Mouse (Mus musculus) c-Kit-positive CD71-positive TER-119-positive erythroid progenitor cells, embryonic 14.5 days (primary cell): ENCODE data around the gene Stpg3.

Experiments
- DNase-seq: peaks from one replicate; pipeline ENCODE4 v3.0.0-alpha.2; 2013; ENCODE audit warnings: low spot score

Gene Stpg3

GRCm38 (mm10) chr2:25178285-25178972, 36.0 kb downstream of the Stpg3 start:
- DNase-seq, result no peak

GRCm38 (mm10) chr2:25177685-25178084, 36.8 kb downstream of the Stpg3 start:
- DNase-seq, result no peak

DNA sequence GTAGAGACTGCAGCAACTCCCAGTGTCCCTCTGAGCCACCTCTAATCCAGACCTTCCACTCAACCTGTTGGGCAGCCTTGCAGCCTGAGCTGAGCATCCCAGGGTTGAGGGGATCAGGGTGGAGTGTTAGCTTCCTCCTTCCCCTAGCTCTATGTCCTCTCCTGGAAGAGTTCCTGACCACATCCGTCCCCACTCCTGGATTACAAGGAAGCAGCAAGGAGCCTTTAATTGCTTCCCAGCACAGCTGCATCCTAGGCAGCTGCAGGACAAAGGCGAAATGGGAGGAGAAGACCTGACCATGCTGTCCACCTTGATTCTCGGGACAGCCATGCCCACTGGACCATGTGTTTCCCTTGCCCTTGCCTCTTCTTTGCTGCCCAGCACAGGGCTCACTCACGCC, 37.4 kb downstream of the Stpg3 start:
- DNase-seq, result no peak

GRCm38 (mm10) chr2:25176573-25176972, 37.9 kb downstream of the Stpg3 start:
- DNase-seq, result no peak

DNA sequence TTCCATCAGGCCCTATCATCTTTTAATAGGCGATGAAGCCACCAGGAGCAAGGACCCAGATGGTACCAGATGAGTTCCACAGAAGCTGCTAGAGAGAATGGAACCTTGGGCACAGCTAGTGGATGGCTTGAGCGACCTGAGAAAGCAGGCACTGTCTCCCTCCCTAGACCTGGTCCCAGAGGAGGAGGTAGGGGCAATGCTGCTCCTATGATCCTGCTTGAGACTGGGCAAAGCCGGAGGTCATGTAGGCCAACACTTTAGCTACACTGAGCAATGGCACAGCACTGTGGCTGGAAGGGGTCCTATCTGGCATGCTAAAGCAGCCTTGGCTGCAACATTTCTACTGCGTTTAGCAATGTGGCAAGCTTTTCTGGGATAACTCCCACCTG, 38.8 kb downstream of the Stpg3 start:
- DNase-seq, result no peak

GRCm38 (mm10) chr2:25174866-25175689, 39.4 kb downstream of the Stpg3 start:
- DNase-seq, result no peak

GRCm38 (mm10) chr2:25173821-25174220, 40.6 kb downstream of the Stpg3 start:
- DNase-seq, result no peak

DNA sequence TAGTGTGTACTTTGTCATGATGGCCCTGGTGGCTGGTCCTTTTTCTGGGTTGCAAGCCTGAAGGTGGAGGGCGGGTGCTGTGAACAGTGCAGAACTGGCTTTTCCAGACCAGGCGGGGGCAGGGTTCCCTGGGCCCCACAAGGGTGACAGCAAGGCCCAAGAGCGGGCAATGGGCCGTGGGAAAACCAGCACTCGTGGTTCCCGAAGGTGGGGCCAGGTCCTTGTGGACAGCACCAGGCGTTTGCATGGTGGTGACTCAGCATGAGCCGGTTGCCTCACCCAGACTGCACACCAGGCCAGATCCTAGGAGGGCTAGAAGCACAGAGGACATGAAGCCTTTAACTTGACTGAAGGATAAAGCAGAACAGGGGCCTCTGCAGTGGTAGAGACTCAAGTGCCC, 41.8 kb downstream of the Stpg3 start:
- no peak for DNase-seq

GRCm38 (mm10) chr2:25171769-25172153, 42.7 kb downstream of the Stpg3 start:
- no peak for DNase-seq

DNA sequence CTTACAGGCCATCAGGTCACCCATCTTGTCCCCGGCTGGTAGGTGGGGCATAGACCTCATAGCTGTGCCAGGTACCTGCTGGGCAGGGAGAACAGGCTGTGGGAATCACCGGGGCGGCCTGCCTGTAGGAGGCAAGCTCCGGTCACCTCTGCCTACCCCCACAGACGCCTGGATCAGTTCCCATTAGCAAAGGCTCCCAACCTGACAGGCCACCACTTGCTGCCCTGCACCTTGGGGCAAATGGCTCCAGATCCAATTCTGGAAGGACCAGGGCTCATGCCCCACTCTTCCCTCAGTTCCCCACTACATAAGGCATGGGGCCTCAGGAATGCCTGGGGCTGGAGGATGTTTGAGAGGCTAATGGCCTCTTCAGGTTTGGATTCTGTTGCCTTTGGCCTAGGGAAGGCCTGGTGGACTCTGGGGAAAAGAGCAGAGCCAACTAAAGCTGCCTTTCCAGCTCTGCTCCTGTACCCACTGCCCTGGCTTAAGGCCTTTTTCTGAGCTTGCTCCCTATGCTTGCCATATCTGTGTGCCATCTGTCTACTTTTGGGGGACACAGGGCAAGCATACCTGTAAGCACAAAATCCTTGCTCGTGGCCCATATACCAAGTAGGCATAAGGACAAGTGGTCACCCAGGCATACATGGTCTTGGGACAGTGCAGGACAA, 43.2 kb downstream of the Stpg3 start:
- no peak for DNase-seq

DNA sequence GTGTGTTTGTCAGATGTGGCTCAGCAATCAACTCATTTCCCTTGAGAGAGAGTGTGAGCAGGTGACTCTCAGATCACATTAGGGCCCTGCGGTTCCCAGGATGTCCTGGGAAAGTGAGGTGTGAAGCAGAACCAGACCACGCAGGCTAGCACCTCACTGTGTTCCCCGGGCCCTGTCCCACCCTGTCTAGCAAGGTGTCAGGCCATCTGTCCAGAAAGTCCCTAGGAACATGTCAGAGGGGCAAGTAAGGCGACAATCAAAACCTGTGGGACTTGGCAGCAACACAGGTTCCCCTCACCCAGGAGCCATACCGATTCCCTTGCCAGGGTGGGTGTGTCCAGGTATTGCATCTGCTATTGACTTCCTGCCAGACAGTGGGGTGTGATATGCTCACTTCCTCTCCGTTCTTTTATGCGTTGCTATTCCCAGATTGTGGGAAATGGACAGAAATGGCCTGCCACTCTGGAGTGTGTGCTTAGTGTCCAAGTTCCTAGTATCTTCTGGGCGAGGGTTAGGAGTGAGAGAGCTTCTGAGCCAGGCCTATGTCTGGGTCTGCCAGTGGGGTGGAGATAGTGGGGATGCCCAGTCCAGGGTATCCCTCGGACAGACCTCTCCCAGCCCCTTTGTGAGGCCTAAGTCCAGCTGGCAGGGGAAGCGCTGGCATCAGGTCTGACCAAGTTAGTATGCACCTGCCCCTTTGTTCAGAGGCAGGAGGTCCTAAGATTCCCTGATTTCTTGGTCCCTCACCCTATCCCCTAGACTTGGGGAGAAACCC, 43.9 kb downstream of the Stpg3 start:
- no peak for DNase-seq

DNA sequence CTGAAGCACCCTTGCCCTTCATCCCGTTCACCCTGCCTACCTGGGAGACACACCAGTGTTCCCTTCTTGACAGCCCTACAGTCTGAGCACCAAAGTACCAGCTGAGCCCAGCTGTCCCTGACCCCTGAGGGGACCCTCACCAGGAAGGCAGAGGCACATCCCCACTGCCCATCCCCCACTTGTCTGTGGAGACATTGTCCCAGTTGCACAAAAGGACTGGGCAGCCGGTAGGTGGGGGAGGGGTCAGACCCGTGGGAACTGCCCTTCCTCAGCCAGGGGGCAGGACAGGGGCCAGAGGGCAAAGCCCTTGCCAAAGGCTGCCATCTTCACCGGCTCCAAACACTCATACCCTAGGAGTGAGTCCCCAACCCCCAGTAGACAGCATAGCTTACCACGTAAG, 44.7 kb downstream of the Stpg3 start:
- DNase-seq, result no peak

GRCm38 (mm10) chr2:25168665-25168978, 45.8 kb downstream of the Stpg3 start:
- no peak for DNase-seq

- DNase-seq, result no peak
These were observed 46.3 kb downstream of the Stpg3 start for GRCm38 (mm10) chr2:25167919-25168664.

- no peak for DNase-seq
These were observed 47.0 kb downstream of the Stpg3 start for GRCm38 (mm10) chr2:25167481-25167880.
